Mouse (Mus musculus) erythroblast, embryonic 14.5 days (primary cell): Measurements from ENCODE around the gene Kcna5.

Experiments used
- GATA1 ChIP-seq: IDR thresholded peaks from 2 replicates; pipeline ENCODE4 v1.6.1; 2012; ENCODE audit warnings: low read length, inconsistent platforms, mixed read lengths
- TAL1 ChIP-seq: IDR thresholded peaks from 3 replicates; pipeline ENCODE4 v1.6.1; 2012; ENCODE audit warnings: low read length, inconsistent platforms, mixed read lengths

DNA sequence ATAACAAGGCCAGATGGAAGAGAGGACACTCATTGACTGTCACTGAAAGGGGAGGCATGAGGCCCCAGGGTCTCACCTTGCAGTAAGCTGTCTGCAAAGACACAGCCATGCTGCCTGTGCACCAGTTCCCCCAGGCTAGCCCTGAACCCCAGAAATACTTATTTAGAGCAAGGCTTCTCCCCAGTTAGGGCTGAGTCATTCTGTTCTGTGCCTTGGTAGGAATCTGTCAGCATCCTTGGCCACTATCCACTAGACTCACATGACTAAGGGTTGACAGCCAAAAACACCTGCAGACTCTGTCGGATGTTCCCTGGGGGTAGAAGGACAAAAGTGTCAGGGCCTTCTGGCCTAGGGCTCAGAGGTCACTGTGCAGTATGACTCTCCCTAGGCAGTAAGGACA, 41.4 kb upstream of the Kcna5 start:
- TF ChIP-seq GATA1 (no peak), TAL1 (no peak)
